Mouse (Mus musculus): ENCODE measurements around the gene March1.

The March1 gene

DNA sequence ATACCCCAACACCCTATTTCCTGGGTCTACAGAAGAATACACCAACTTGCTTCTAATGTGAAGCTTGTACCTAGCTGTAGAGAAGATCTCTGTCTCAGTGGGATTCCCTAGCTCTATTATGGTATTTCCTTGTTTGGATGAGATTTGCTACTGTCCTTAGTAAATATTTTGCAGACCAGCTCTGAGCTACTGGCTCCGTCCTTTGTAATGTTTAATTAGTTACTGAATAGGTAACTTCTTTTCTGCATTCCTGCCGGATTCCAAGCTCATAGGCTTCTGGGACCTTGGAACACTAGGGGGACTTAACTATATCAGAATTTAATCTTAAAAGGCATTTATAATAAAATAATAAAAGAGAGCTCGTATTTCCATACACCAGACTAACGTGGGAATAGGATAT lies 799.9 kb downstream of the March1 start:
- DNase-seq = peak in 1 of 2 experiments; percentile 48

DNA sequence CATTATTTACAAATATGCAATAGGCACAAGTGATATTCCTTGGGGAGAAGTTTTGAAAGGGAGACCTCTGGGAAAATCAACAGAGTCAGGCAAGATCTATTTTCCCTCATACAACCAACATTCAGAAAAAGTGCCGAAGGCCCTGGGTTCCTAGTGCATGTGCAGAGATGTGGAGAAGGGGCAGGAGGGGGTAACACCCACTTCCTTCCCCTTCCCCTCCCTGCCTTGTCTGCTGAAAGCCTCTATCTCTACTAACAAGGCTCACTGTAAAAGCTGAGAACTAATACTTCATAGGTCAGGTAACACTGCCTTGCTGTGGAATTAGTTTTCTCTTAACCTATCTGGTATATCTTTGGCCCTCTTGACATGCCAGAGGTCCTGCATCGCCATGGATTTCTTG lies 812.9 kb downstream of the March1 start:
- DNase-seq = no peak

DNA sequence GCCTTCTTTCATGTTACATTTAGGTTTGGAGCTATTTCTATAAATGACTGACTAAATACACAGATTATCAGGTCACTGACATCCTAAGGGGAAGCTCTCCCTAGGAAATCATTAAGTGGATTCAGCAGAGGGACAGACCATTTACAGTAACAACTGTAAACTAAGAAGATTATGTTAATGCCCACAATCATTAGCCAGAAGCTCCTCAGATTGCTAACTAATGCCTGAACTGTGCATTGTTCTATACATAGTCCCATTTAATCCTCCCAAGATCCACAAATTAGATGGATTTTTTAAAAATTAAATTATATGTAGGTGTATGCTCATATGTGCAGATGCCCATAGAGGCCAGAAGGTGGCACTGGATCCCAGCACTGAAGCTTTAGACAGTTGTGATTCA lies 815.9 kb downstream of the March1 start:
- no peak for DNase-seq

DNA sequence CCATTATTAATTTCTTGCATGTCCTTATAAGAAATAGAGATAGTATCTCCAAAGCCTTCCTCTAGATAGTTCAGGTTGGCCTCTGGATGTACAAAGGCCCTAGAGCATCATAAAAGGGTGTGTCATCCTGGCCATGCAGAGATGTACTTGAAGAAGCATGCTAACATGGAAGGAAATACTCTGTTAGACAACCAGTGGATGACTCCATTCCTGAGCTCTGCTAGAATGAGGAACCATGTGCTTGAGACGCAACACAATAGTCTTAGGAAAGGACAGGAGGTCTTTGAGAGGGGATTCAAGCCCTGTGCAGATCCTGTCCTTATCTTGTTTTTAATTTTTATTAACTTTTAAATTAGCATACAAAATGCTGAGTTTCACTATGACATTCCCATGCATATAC lies 819.1 kb downstream of the March1 start:
- no peak for DNase-seq

DNA sequence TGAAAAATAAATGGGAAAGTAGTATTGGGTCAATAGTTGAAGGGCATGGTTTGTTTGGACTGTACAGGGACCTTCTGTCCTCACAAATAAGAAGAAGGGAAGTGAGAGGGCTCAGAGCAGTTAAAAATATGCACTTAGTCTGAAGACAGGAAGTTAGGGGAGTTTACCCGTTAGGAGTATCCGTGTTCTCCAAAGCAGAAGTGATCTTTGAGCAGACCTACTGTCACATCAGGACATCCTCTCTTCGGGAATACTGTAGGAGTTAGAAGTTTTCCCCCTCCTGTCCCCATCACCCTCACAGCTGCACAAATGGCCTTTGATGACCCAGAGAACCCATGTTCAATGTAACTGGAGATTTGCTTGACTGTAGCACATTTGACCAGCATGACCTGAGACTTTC lies 820.2 kb downstream of the March1 start:
- no peak for DNase-seq

DNA sequence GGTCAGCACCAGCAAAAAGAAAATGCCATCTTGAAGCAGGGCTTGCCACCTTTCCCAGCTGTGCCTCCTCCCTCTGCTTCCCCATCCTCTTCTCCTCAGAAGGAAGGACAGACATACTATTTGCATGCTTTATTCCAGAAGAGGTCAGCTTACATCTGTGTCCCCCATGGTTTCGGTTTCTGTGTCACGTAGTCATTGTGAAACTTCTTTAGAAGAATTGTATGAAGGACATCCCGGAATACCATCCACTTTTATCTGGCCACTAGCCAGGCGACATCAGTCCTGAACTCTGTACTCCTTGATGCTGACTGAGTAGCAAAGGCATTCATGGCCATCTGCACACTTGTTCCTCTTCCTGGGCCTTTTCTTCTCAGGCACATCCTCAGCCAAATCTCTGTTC lies 820.8 kb downstream of the March1 start:
- DNase-seq = peak; percentile 25 to 59

DNA sequence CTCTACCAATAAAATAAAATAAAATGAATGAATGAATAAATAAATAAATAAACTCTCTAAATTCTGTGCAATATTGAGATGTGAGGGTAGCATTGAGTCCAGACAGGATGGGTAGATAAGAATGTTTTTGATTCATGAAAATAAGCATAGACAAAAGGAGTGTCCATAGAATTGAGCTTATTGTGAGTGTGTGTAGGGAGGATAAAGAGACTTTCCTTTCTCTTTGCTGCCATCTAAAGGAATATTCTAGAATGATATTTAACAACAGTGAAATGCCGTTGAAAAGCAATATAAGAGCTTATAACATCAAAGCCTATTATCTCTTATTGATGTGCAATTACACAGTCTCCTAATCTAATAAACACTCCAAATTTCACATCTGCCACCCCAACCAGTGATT lies 823.4 kb downstream of the March1 start:
- no peak for DNase-seq

DNA sequence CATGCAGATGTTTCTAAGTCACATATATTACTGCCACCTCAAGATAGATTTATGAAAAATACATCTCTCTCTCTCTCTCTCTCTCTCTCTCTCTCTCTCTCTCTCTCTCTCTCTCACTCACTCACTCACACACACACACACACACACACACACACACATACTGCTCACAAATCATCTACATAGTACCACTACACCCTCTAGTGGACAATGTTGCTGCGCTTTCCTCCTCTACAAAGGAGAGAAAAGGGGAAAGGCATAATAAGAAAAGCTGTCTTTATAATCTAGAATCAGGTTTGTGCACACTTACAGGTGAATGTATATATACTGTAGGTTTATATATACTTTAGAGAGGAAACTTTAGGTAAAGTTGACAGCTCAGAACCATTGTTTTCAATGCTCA lies 825.1 kb downstream of the March1 start:
- DNase-seq = peak; percentile 25 to 60

DNA sequence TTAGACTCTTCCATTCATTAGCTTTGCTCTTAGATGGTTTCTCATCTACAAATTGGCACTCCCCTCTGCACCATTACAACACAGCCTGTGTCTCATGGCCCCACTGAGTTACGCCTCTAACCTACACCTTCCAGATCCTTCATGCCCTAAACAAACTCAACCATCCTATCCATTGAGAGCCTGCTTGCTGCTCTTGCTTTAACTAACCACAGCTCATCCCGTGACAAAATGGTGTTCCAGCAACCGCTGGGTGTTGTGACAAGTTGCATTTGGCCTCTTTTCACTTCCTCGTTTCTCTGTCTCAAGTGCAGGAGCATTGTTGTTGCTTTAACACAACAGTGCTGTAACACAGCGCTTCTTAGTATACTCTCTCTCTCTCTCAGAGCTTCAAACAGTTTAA lies 826.4 kb downstream of the March1 start:
- DNase-seq = no peak

DNA sequence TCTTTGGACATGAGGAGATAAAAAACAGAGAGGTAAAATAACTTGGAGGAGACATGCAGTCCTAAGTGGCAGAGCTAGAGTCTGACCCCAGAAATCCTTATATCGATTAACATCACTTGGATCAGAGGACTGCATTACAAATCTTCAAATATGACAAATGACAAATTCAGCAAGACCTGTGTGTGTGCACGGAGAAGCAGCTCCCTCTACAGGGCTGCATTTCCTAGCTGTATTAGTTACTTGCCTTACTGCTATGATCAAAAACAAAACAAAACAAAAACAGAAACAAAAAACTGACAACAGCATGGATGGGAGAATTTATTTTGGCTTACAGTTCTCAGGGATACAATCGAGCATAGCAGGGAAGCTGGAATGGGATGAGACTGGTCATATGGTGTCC lies 827.7 kb downstream of the March1 start:
- DNase-seq = no peak

DNA sequence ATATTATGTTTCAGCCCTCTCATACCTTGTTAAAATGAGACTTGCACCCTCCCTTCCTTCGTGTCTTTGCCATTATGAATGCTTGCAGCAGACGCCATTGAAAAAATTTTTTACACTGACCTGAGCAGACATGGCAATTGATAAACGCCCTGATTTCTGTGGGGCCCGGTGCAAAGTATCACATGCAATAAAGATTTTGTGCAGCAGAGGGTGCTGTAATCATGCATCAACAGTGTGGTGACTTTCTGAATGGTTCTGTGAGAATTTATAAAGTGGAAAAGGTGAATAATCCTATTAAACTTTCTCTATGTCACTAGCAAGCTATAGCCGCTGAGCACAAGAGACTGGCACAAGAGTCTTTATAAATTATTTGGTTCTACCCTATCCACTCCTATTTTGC lies 833.0 kb downstream of the March1 start:
- DNase-seq = peak; percentile 19 to 70

DNA sequence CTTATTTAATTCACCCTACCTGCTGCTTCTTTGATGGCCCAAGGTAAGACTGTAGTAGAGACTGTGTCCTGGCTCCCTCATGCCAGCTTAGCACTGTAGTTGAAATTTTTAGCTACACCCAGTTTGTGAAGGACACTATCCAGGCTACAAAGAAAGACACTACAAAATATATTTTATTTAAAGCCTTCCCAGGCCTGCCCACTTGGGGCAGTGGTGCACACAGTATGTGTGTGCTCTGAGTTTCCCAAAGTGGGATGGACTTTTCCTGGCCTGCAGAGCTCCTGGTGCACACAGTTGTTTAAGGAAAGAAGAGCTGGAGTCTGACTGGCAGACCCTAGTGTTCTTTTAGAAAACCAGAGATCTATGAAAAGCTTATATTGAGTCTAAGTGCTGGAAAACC lies 839.4 kb downstream of the March1 start:
- peak in 1 of 2 experiments; percentile 16 for DNase-seq

DNA sequence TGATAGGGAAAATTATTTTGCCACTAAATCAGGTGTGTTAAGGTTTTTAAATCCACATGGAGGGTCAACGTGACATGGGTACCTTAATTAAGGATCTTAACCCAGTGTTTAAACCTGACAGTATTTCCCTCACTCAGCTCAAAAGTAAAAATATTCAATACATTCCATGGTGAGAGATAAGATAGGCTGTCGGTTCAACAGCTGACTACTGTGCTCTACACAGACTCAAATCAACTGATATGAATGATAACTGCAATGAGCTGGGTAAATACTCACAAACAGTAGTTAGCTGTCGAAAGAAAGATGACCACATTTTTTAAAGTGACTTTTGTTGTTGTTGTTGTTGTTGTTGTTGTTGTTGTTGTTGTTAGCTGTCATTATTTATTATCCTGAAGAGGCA lies 852.1 kb downstream of the March1 start:
- no peak for DNase-seq

DNA sequence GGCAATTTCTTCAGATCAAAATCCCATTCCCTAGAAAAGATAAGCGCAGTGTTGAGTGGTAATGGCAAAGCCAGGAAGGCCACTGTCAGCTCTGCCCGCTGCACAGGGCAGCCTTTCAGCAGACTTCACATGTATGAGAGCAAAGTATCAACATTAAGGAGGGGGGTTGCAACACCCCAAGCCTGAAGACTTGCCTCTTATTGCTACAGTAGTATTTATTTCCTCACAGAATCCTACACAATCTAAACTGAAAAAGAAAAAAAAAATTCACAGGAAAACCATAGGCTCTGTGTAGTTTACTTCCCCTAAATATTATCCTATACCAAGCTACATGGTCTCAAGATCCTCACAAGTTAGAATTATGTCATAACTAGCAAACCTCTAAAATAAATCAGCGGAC lies 859.2 kb downstream of the March1 start:
- no peak for DNase-seq

DNA sequence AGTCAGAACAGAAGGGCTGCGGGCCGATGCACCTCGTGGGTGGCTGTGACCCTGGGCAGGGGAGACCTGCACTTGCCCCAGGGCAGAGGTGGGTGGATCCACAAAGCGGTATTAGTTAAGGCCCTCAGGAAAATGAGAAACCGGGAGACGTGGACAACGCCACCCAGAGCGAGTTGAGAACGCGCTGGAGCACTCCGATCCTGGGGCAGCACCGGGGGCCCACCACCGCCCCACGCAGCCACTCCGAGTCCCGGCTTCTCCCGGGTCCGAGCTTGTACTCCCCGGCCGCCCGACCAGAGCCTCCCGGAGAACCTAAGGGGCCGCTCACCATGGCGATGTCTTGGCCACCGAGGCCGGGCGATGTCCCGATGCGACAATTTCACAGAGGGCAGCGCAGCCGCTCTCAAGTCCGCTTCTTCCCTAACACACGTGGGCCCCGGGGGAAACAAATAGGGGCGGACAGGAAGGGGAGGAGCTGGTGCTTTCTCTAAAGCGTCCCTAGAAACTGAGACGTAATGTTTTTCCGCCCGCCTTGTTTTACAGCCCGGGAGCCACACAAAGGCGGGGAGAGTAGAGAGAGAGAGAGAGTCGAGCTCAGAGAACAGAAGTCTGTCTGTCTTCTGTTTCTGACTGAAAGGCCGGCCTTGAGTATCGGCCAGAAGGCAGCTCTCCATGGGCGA lies 868.5 kb downstream of the March1 start, which contains the start of gene Tma16:
Tma16 (minus strand) TSS at position 447 of the 680 bp plus-strand sequence.
- peak; percentile 74 to 81 for DNase-seq

DNA sequence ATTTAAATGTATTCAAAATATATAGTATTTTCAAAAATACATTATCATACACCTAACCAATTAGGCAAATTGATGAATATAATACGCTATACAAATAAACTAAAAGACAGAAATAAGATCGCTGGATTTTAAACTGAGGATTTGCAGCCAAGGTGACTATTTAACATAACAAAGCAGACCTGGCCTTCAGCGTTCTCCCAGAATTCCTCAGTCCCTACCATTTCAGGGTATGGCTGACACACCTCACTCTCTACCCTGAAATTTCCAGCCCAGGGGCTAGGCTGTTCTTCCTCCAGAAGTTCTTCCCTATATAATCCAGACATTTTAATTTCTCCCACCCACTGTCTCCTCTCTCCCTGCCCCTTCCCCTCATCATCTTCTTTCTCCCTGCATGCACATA lies 870.9 kb downstream of the March1 start:
- DNase-seq = no peak

DNA sequence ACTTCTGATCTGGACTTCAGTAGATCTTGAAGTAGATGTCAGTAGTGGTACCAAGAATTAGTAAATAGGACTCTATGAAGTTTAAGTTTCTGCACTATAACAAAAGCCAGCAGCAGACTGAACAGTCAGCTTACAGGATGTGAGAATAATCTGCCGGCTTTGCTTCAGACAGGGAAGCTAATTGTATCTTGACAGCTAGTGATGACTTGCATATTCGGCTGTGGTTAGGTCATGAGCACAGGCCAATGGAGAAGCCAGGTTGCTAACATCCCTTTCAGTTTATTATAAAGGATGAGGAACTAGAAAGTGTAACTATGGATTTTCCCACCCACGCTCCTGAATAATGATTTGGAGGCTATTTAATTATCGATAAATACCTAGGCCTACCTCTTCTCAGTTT lies 872.9 kb downstream of the March1 start:
- DNase-seq = no peak

DNA sequence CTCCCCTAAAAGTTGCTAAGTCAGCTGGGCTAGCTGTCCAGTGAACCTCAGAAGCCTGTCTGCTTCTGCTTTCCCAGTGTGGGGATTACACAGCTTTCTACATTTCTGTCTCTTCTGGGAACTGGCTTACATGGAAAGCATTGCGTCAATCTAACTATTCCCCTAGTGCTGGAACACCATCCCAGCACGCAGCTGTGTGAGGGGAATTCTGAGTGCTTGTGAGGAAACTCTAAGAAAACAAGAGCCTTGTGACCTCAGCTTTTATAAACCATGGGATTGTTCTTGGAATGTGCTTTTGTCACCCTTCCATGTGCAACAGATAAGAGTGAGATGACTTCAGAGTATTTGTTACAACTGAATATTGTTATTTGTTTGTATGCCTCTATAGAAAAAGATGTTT lies 876.8 kb downstream of the March1 start:
- DNase-seq = no peak

DNA sequence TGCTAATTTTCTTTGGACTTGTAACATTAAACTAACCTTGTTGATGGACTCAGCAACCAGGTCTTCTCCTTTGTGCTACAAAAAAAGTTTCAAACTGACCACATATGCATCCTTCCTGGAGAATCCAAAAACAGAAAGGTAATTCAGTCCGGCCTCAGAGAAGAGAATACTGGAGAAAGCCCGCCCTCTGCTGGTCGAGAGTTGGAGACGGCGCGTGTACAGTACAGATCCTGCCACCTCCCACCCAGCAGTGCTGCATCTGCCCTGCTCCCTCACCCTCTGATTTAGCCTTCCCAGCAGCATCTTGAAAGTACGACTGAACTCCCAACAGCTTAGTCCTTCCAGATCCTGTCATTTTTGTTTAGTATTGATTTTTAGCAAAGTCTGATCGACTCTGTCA lies 878.0 kb downstream of the March1 start:
- peak; percentile 65 to 91 for DNase-seq

DNA sequence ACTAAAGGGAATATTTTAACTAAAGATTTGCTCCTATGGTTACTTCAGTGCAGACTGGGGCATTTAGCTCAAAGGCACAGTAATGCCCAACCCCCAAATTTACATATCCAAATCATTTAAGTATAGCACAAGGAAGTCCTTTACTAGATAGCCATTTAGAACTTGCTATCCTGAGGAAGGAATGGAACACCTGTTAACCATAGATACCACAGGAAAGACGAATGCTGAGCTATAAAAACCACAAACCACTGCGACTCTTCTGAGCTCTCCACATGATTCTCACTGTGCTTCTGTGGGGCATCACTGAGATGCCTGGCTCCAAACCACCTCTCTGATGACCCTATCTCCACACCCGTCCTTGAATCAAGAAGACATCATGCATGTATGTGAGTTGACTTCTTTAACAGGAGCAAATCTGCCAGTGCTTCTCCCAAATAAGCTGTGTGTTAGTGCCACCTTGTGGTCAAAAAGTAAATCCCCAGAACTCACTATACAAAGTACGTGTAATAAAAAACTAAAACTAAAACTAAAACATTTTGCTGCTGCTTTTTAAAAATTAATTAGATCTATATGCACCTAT lies 879.4 kb downstream of the March1 start:
- peak; percentile 24 to 60 for DNase-seq

DNA sequence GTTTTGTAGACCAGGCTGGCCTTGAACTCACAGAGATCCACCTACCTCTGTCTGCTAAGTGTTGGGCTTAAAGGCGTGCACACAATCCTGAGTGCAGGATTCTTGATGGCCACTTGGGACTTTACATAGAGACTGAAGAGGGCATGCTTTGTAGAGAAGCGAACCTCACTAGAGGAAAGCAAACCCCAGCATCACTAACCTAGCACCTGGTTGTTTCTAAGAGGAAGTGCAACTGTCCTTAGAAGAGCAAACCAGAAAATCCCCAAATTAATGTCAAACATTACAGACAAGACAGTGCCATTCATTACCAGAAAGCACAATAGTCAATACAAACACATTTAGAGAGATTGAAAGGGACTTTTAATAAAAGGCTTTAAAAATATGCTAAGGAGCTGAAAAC lies 885.7 kb downstream of the March1 start:
- no peak for DNase-seq

DNA sequence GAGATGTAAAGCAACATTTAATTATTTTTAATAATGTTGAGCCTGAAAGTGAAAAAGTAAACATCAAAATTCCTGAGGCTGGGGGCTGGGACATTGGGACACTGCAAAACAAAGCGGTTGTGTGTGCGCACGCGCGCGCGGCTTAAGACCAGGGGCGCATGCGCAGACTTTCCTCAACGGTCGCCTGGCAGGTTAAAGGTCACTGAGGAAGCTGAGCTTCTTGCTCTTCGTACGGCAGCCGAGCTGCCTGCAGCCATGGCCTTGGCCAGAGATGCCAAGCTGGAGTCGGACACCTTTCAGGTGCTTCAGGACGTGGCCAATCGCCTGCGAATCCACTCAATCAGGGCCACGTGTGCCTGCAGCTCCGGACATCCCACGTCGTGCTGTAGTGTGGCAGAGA lies 893.8 kb downstream of the March1 start, which contains the start of gene Tktl2:
Tktl2 (plus strand) TSS at position 220 of the 400 bp plus-strand sequence.
- no peak for DNase-seq

DNA sequence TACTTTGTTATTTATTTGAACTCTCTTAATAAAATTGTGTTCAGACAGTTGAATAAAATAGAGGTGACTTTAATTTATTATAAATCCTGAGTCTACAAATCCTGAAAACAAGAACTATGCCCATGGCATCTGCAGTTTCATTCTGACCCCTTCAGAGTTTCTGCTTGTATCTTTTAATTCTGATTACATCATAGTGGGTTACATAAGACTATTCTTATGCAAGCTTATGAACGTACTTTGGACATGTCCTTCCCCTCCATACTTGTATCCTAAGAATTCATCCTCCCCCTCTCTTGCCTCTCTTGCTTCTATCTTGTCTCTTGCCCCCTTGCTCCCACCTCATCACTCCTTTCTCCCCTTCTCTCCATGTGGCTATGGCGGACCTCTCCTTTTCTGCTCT lies 901.4 kb downstream of the March1 start:
- DNase-seq = no peak

DNA sequence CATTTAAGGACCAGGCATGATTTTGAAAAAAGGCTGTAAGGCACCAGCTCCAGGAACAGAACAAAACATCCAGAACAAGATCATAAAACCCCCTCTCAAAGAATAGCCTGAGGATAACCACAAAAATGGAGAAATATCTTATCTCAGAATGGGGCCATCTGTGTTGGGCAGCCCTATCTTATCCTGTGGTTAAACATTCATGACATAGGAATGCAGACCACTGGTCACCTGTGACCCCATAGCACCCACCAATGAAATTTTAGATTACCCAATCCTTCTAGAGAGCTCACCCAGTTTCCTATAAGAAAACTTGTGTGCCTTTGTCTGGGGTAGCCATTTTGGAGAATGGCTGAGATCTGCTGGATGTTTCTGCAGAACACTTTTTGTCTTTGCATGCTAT lies 902.9 kb downstream of the March1 start:
- no peak for DNase-seq
